Mouse (Mus musculus) kidney, postnatal 0 days (tissue): ENCODE data around the gene Serpinb9c. TPM values are rescaled to one million over a fixed set of nuclear protein-coding genes. Genes with fewer than 3 reads are reported as not detected.
A peak's percentile ranks its signal among the peaks of the same experiment; 100 is the strongest.
"Not testable (repeated sequence)": the region's sequence is repeated elsewhere in the genome, so short reads cannot be mapped to it uniquely, and the experiment has no call there.

Experiments
- ATAC-seq: fragments of 200-750 bp; cut with Nextera tagmentation; replicated peaks from 2 replicates; pipeline ENCODE4 v1.8.0; 2017; ENCODE audit warnings: low read depth, moderate number of reproducible peaks, moderate TSS enrichment, moderate library complexity; ENCODE audit not compliant: low FRiP score
- DNase-seq: peaks from one replicate; pipeline ENCODE4 v3.0.0-alpha.2; 2016; ENCODE audit warnings: low spot score
- H3K27ac ChIP-seq: fragments of 300-500 bp; sonication (generic); 2 replicates; pipeline ENCODE4 v1.5.1; 2014; ENCODE audit warnings: mild to moderate bottlenecking
- H3K27me3 ChIP-seq: fragments of 300-500 bp; sonication (generic); 2 replicates; pipeline ENCODE4 v1.6.1; 2014; ENCODE audit warnings: low read length, mixed read lengths; ENCODE audit not compliant: insufficient read depth
- H3K36me3 ChIP-seq: fragments of 300-500 bp; sonication (generic); 2 replicates; pipeline ENCODE4 v1.6.1; 2014; ENCODE audit warnings: low read length, mixed read lengths; ENCODE audit not compliant: insufficient read depth
- H3K4me1 ChIP-seq: fragments of 300-500 bp; sonication (generic); replicated peaks from 2 replicates; pipeline ENCODE4 v1.6.1; 2014; ENCODE audit warnings: antibody characterized with exemption, low read length, mixed read lengths; ENCODE audit not compliant: insufficient read depth
- H3K4me2 ChIP-seq: fragments of 300-500 bp; sonication (generic); 2 replicates; pipeline ENCODE4 v1.6.1; 2014; ENCODE audit warnings: mild to moderate bottlenecking, low read length, moderate library complexity, mixed read lengths
- H3K4me3 ChIP-seq: fragments of 300-500 bp; sonication (generic); replicated peaks from 2 replicates; pipeline ENCODE4 v1.5.1; 2014; ENCODE audit warnings: low read depth, low read length
- H3K9ac ChIP-seq: fragments of 300-500 bp; sonication (generic); 2 replicates; pipeline ENCODE4 v1.6.1; 2014; ENCODE audit warnings: low read depth, low read length
- H3K9me3 ChIP-seq: fragments of 300-500 bp; sonication (generic); replicated peaks from 2 replicates; pipeline ENCODE4 v1.6.1; 2016; ENCODE audit warnings: low read length, inconsistent platforms, mixed read lengths
- CTCF ChIP-seq: IDR thresholded peaks from 2 replicates; pipeline ENCODE4 v1.5.1; 2016; ENCODE audit warnings: antibody characterized with exemption, low read depth, mild to moderate bottlenecking, moderate library complexity
- WGBS: fragments of 180-500 bp; shearing (Covaris S2); extraction: QIAGEN DNeasy Blood & Tissue Kit; methylation state at CpG from one replicate; pipeline ENCODE4 v1.1.7; 2014; 5-methylcytosine and 5-hydroxymethylcytosine counted together
- polyA plus RNA-seq: library from polyadenylated mRNA; unstranded; fragments of >200 nt; fragmentation: Nextera tagmentation; extraction: Ambion mirVana; gene quantifications from 2 replicates; pipeline ENCODE4 v1.2.1, GENCODE M21; 2015

Gene Serpinb9c
- not detected in 2 replicates for polyA plus RNA-seq

DNA sequence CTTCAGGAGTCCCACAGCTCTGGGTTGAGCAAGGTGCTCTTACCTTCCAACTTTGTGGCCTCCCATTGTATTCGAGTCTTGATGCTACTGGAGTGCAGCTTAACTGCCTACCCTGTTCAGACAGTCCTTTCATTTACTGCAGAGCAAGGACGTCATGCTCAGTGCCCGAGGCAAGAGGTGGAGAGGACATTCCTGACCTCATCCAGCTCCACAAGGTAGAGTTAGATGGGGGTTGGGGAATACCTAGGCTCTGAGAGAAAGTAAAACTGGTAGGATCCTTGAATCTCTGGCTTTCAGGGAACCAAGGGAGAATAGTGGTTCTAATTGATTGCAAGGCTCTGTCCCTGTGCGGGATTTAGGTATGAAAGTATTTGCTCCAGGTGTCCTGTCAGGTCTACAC is at the start of gene Serpinb9c:
TSS of gene Serpinb9c (minus strand) at position 101 of the 400 bp plus-strand sequence.
- H3K36me3 ChIP-seq: no peaks in the 10 kb centered on the region
- H3K9ac ChIP-seq: no peak within 1 kb of the TSS
- H3K27ac ChIP-seq: no peak within 1 kb of the TSS
- no peak for TF ChIP-seq CTCF
- 77% methylated on average over 4 of the region's 4 CpGs for WGBS
- ATAC-seq (no peak), DNase-seq (no peak)
- H3K27me3 ChIP-seq: no peaks in the 10 kb centered on the region
- no peak within 1 kb of the TSS for H3K4me3 ChIP-seq
- H3K4me1 ChIP-seq: no peaks in the 10 kb centered on the region
- H3K9me3 ChIP-seq: no peaks in the 10 kb centered on the region
- H3K4me2 ChIP-seq: no peak within 1 kb of the TSS

DNA sequence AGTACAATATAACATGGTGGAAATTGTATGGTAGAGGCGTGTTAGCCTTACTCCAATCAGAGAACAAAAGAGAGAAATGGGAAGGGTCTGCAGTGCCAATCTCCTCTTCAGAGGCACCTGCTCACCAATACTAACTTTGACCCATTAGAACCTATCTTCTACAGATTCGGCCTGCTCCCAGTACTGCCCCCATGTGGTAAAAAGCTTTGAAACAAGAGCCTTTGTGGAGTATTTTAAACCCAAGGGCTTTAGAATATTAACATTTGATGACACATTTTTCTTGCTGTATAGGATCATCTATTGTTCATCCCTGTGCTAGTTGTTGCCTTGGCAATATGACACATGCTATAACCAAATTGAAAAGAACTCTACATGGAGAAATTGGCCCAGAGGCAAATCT is 40.2 kb upstream of the Serpinb9c start:
- Histone ChIP-seq H3K9me3 (no peaks in the 10 kb centered on the region), H3K4me2 (no peak overlapping the region), H3K4me3 (no peak overlapping the region), H3K27ac (no peak overlapping the region), H3K9ac (no peak overlapping the region), H3K4me1 (no peaks in the 10 kb centered on the region), H3K36me3 (no peaks in the 10 kb centered on the region), H3K27me3 (no peaks in the 10 kb centered on the region)
- TF ChIP-seq CTCF: peak; percentile 26; the same call in 1 of the 2 replicates
- ATAC-seq: no peak
- WGBS: 64% methylated on average over 2 of the region's 2 CpGs
- DNase-seq: no peak

GRCm38 (mm10) chr13:33192659-33193058 is 33.1 kb upstream of the Serpinb9c start, which contains the start of gene Serpinb9d:
Gene Serpinb9d, plus strand, starts transcription at chr13:33192959.
- DNase-seq: no peak
- Histone ChIP-seq H3K4me3 (no peak within 1 kb of the TSS), H3K9ac (no peak within 1 kb of the TSS), H3K27me3 (no peaks in the 10 kb centered on the region), H3K36me3 (no peaks in the 10 kb centered on the region), H3K27ac (no peak within 1 kb of the TSS), H3K4me1 (no peaks in the 10 kb centered on the region), H3K9me3 (no peaks in the 10 kb centered on the region), H3K4me2 (no peak within 1 kb of the TSS)
- ATAC-seq: no peak
- no peak for TF ChIP-seq CTCF
- 75% methylated on average over 5 of the region's 5 CpGs for WGBS

- WGBS: 82% methylated on average over 1 of the region's 1 CpGs
- not testable (repeated sequence) for H3K4me3 ChIP-seq, H3K4me1 ChIP-seq, H3K27ac ChIP-seq, DNase-seq, H3K27me3 ChIP-seq, ATAC-seq, H3K4me2 ChIP-seq, H3K9ac ChIP-seq, H3K36me3 ChIP-seq, H3K9me3 ChIP-seq
Observed at GRCm38 (mm10) chr13:33190486-33190885, 30.9 kb upstream of the Serpinb9c start.

- ATAC-seq (no peak), DNase-seq (no peak)
- no peak overlapping the region for H3K4me3 ChIP-seq
- TF ChIP-seq CTCF: no peak
- H3K4me2 ChIP-seq: no peak overlapping the region
- no peaks in the 10 kb centered on the region for H3K9me3 ChIP-seq
- no peaks in the 10 kb centered on the region for H3K4me1 ChIP-seq
- H3K36me3 ChIP-seq: no peaks in the 10 kb centered on the region
- no peaks in the 10 kb centered on the region for H3K27me3 ChIP-seq
- H3K9ac ChIP-seq: no peak overlapping the region
- WGBS: 82% methylated on average over 3 of the region's 3 CpGs
- no peak overlapping the region for H3K27ac ChIP-seq
Observed at GRCm38 (mm10) chr13:33141435-33141834, 18.1 kb downstream of the Serpinb9c start.

GRCm38 (mm10) chr13:33137717-33138116 is 21.8 kb downstream of the Serpinb9c start:
- Histone ChIP-seq H3K27me3 (no peaks in the 10 kb centered on the region), H3K36me3 (no peaks in the 10 kb centered on the region), H3K27ac (no peak overlapping the region), H3K9ac (no peak overlapping the region), H3K9me3 (no peaks in the 10 kb centered on the region), H3K4me2 (no peak overlapping the region), H3K4me3 (no peak overlapping the region), H3K4me1 (no peaks in the 10 kb centered on the region)
- ATAC-seq (no peak), DNase-seq (no peak)
- WGBS: 90% methylated on average over 2 of the region's 2 CpGs
- TF ChIP-seq CTCF: no peak

DNA sequence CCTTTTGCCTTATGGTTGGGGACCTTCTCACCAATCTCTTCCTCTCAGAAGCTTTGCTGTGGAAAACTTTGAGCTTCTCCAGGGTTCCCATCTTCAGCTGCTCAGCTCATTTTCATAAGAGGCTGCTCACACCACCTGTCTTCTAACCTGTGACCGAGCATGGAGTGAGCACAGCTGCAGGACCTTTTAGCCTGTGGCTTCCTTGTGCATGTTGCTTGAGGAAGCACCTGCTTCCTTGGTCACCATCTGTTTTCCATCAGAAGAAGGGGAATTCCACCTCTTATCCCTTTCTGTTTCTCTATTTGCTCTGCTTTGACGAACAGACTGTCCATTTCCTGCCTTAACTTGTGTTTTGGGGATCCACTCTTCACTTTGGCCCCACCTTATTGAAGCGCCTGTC is 46.5 kb downstream of the Serpinb9c start:
- Histone ChIP-seq H3K4me2 (no peak overlapping the region), H3K36me3 (no peaks in the 10 kb centered on the region), H3K9me3 (no peaks in the 10 kb centered on the region), H3K27me3 (no peaks in the 10 kb centered on the region), H3K4me3 (no peak overlapping the region), H3K27ac (no peak overlapping the region), H3K9ac (no peak overlapping the region), H3K4me1 (no peaks in the 10 kb centered on the region)
- ATAC-seq (no peak), DNase-seq (no peak)
- 55% methylated on average over 3 of the region's 3 CpGs for WGBS
- no peak for TF ChIP-seq CTCF
